Mouse (Mus musculus): ENCODE measurements around the gene Klhl8. TPM values are rescaled to one million over a fixed set of nuclear protein-coding genes. Genes with fewer than 3 reads are reported as not detected.

The Klhl8 gene
- polyA plus RNA-seq, 1 experiment from 2014 or later = 13.3 TPM

DNA sequence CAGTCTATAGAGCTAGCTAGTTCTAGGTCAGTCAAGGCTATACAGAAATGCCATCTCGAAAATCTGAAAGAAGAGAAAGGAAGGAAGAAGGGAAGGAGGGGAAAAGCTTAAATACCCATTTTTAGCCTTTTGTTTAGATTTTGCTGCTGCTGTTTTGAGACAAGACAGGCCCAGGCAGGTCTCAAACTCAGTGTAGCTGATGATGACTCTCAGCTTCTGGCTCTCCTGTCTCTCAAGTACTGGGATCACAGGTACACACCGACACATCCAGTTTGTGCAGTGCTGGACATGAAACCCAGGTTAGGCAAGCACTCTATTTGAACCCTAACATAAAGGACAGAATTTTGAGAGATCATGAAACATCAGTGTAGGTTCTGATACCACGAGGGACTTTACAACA, 1.6 kb downstream of the Klhl8 start:
- Histone ChIP-seq H3K27me3 (ENCODE audit: control insufficient read depth, insufficient read depth, low read length) (no peaks in the 10 kb centered on the region), H3K4me3 (ENCODE audit: low read length) (no peak overlapping the region), H3K9me3 (ENCODE audit: control insufficient read depth, low read length) (no peaks in the 10 kb centered on the region), H3K4me1 (ENCODE audit: control insufficient read depth, insufficient read depth, low read length) (peaks cover 6% of the 10 kb centered on the region; the same call in 1 of the 2 replicates), H3K27ac (ENCODE audit: low read depth, low read length) (no peak overlapping the region), H3K4me2 (replicated peaks; ENCODE audit: low read depth, low read length) (no peak overlapping the region), H3K36me3 (ENCODE audit: control insufficient read depth, insufficient read depth, low read length) (no peaks in the 10 kb centered on the region), H3K9ac (ENCODE audit: low read depth, low read length) (no peak overlapping the region)
- WGBS = 73% methylated on average over 3 of the region's 3 CpGs
- ATAC-seq (ENCODE audit: low FRiP score, low TSS enrichment) = no peak

DNA sequence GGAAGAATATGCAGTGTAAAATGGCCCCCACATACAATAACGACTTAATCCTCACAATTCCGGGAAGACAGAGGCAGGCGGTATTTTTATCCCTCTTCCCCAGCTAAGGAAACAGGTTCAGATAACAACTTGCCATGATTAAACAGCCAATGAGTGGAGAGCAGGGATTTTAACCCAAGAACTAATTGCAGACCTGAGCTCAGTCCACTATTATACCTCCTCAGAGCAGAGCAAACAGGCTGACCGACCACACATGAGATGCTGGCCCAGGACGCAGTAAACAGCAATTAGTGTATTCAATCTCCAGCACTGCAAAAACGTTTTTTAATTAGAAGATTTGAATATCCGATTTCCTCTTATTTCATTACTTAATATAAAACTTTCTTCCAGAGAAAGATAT, 2.2 kb downstream of the Klhl8 start:
- Histone ChIP-seq H3K27me3 (ENCODE audit: control insufficient read depth, insufficient read depth, low read length) (no peaks in the 10 kb centered on the region), H3K27ac (ENCODE audit: low read depth, low read length) (no peak overlapping the region), H3K9me3 (ENCODE audit: control insufficient read depth, low read length) (no peaks in the 10 kb centered on the region), H3K4me1 (ENCODE audit: control insufficient read depth, insufficient read depth, low read length) (peaks cover 6% of the 10 kb centered on the region; the same call in 1 of the 2 replicates), H3K4me3 (ENCODE audit: low read length) (no peak overlapping the region), H3K9ac (ENCODE audit: low read depth, low read length) (no peak overlapping the region), H3K36me3 (ENCODE audit: control insufficient read depth, insufficient read depth, low read length) (no peaks in the 10 kb centered on the region), H3K4me2 (replicated peaks; ENCODE audit: low read depth, low read length) (no peak overlapping the region)
- WGBS = 58% methylated on average over 7 of the region's 7 CpGs
- ATAC-seq (ENCODE audit: low FRiP score, low TSS enrichment) = no peak

DNA sequence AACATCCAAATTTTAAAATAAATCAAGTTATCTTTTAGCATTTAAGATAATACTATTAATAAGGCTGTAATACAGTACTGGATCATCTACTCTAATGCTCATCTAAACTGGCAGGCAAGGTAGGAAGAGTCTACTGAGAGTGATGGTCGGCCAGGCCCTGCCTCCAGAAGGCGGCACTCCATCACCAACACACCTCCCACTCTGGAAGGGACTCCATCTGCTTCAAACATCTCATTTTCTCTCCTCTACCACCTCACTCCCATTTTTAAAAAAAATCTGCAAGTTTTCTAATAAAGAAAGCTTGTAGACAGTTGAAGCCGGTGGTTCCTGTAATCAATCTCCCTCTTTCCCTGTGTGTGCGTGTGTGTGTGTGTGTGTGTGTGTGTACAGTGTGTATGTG, 3.2 kb downstream of the Klhl8 start:
- H3K36me3 ChIP-seq (ENCODE audit: control insufficient read depth, insufficient read depth, low read length) = no peaks in the 10 kb centered on the region
- ATAC-seq (ENCODE audit: low FRiP score, low TSS enrichment) = no peak
- H3K4me2 ChIP-seq (replicated peaks; ENCODE audit: low read depth, low read length) = no peak overlapping the region
- H3K27ac ChIP-seq (ENCODE audit: low read depth, low read length) = no peak overlapping the region
- H3K9me3 ChIP-seq (ENCODE audit: control insufficient read depth, low read length) = no peaks in the 10 kb centered on the region
- no peak overlapping the region for H3K9ac ChIP-seq (ENCODE audit: low read depth, low read length)
- no peaks in the 10 kb centered on the region for H3K27me3 ChIP-seq (ENCODE audit: control insufficient read depth, insufficient read depth, low read length)
- whole genome bisulfite sequencing = 80% methylated on average over 4 of the region's 4 CpGs
- peaks cover 6% of the 10 kb centered on the region; the same call in 1 of the 2 replicates for H3K4me1 ChIP-seq (ENCODE audit: control insufficient read depth, insufficient read depth, low read length)
- H3K4me3 ChIP-seq (ENCODE audit: low read length) = no peak overlapping the region

DNA sequence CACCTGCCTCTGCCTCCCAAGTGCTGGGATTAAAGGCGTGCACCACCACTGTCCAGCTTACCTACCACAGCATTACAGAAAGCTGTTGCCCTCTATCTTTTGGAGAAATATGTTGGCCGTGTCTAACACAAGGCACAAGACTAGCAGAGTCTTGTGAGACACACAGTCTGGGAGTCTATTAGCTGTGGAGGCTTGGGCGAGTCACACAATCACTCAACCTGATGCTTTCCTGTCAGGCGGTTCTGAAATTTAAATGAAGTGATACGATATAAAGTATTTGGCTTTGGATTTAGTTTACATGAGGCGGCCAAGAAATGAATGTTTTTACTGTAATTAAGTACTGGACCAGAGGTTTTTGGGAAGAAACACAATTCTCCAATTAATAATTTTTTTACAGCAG, 4.9 kb downstream of the Klhl8 start:
- H3K4me1 ChIP-seq (ENCODE audit: control insufficient read depth, insufficient read depth, low read length) = peaks cover 6% of the 10 kb centered on the region; the same call in 1 of the 2 replicates
- WGBS = 89% methylated on average over 6 of the region's 6 CpGs
- no peak overlapping the region for H3K27ac ChIP-seq (ENCODE audit: low read depth, low read length)
- H3K4me2 ChIP-seq (replicated peaks; ENCODE audit: low read depth, low read length) = no peak overlapping the region
- H3K36me3 ChIP-seq (ENCODE audit: control insufficient read depth, insufficient read depth, low read length) = no peaks in the 10 kb centered on the region
- H3K4me3 ChIP-seq (ENCODE audit: low read length) = no peak overlapping the region
- H3K9me3 ChIP-seq (ENCODE audit: control insufficient read depth, low read length) = no peaks in the 10 kb centered on the region
- no peaks in the 10 kb centered on the region for H3K27me3 ChIP-seq (ENCODE audit: control insufficient read depth, insufficient read depth, low read length)
- ATAC-seq (ENCODE audit: low FRiP score, low TSS enrichment) = no peak
- no peak overlapping the region for H3K9ac ChIP-seq (ENCODE audit: low read depth, low read length)

DNA sequence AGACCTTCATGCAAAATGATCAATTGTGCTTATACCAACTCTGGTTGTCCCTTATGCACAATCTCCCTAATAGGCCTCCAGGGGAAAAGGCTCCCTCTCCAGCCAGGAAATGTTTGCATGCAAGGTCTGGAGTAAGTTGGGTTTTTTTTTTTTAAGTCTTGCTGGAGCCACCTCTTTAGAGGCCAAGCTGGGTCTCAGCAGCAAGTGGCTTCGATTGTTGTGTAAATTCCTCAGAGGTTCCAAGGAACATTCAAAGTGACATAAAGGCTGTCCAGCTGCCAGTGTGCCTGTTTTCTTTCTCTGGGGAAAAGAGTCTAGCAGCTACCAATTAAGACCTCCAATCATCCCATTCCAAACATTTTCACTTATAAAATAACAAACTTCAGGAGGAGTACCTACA, 12.7 kb downstream of the Klhl8 start:
- WGBS = 29% methylated on average over 1 of the region's 1 CpGs
- H3K27ac ChIP-seq (ENCODE audit: low read depth, low read length) = no peak overlapping the region
- no peaks in the 10 kb centered on the region for H3K4me1 ChIP-seq (ENCODE audit: control insufficient read depth, insufficient read depth, low read length)
- no peak for ATAC-seq (ENCODE audit: low FRiP score, low TSS enrichment)
- no peak overlapping the region for H3K4me3 ChIP-seq (ENCODE audit: low read length)
- H3K27me3 ChIP-seq (ENCODE audit: control insufficient read depth, insufficient read depth, low read length) = no peaks in the 10 kb centered on the region
- no peak overlapping the region for H3K4me2 ChIP-seq (replicated peaks; ENCODE audit: low read depth, low read length)
- H3K9ac ChIP-seq (ENCODE audit: low read depth, low read length) = no peak overlapping the region
- no peaks in the 10 kb centered on the region for H3K36me3 ChIP-seq (ENCODE audit: control insufficient read depth, insufficient read depth, low read length)
- H3K9me3 ChIP-seq (ENCODE audit: control insufficient read depth, low read length) = no peaks in the 10 kb centered on the region

DNA sequence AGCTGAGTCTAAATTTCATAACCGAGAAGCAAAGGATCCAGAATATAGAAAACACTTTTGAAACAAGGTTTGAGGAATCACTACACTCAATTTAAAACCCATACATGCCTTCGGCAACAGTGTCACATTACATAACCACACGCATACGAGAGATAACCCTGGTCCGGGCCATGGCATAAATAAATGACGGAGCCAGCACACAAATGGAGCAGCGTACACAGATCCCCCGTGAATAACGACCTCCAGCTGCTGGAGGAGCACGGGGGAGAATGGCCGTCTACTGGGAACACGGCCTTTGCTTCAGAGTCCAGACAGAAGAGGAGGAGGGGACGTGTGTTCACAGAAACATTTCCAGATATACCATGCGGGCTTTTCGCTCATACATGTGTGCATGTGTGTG, 21.3 kb downstream of the Klhl8 start:
- H3K9ac ChIP-seq (ENCODE audit: low read depth, low read length) = no peak overlapping the region
- peaks cover 7% of the 10 kb centered on the region for H3K4me1 ChIP-seq (ENCODE audit: control insufficient read depth, insufficient read depth, low read length)
- H3K4me3 ChIP-seq (ENCODE audit: low read length) = no peak overlapping the region
- ATAC-seq (ENCODE audit: low FRiP score, low TSS enrichment) = no peak
- H3K27ac ChIP-seq (ENCODE audit: low read depth, low read length) = no peak overlapping the region
- WGBS = 42% methylated on average over 15 of the region's 15 CpGs
- no peaks in the 10 kb centered on the region for H3K9me3 ChIP-seq (ENCODE audit: control insufficient read depth, low read length)
- no peaks in the 10 kb centered on the region for H3K36me3 ChIP-seq (ENCODE audit: control insufficient read depth, insufficient read depth, low read length)
- H3K4me2 ChIP-seq (replicated peaks; ENCODE audit: low read depth, low read length) = no peak overlapping the region
- no peaks in the 10 kb centered on the region for H3K27me3 ChIP-seq (ENCODE audit: control insufficient read depth, insufficient read depth, low read length)

DNA sequence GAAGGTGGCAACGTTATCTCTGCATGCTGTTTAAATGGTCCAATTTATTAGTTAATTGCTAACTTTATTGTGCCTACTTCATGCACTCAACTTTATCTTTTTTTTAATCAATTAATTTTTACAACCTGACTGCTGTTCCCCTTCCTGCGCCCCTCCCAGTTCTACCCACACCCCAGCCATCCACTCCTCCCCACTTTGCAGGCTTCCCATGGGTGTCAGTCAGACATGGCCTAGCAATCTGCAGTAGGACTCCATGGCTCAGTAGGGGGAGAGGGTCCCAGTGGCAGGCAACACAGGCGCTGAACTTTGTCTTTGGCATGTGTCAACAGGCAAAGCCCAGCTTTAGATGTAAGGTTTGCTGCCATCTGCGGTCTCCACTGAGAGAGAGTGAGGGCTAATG, 47.3 kb downstream of the Klhl8 start:
- Histone ChIP-seq H3K9me3 (ENCODE audit: control insufficient read depth, low read length) (no peaks in the 10 kb centered on the region), H3K4me3 (ENCODE audit: low read length) (no peak overlapping the region), H3K4me2 (replicated peaks; ENCODE audit: low read depth, low read length) (no peak overlapping the region), H3K36me3 (ENCODE audit: control insufficient read depth, insufficient read depth, low read length) (peaks cover 5% of the 10 kb centered on the region; the same call in 1 of the 2 replicates), H3K9ac (ENCODE audit: low read depth, low read length) (no peak overlapping the region), H3K4me1 (ENCODE audit: control insufficient read depth, insufficient read depth, low read length) (no peaks in the 10 kb centered on the region), H3K27ac (ENCODE audit: low read depth, low read length) (no peak overlapping the region), H3K27me3 (ENCODE audit: control insufficient read depth, insufficient read depth, low read length) (no peaks in the 10 kb centered on the region)
- ATAC-seq (ENCODE audit: low FRiP score, low TSS enrichment) = no peak
- 84% methylated on average over 4 of the region's 4 CpGs for WGBS

DNA sequence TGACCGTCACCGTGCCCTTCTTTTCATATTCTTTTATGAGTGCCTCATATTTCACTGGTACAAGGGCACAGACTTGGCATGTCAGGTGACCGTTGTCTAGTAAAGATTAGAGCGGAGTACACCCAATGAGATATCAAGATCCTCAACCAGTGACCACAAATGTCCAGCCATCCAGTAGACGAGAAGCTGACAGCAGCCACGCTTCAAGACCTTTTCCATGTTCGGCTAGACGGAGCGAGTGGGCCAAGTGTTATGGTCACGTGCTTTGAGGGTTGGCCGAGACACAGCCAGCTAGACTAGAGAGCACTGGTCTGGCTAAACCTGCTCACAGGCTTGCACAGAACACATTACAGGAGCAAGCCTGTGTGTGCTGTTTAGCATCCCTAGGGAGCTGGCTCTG, 50.4 kb downstream of the Klhl8 start:
- Histone ChIP-seq H3K9me3 (ENCODE audit: control insufficient read depth, low read length) (no peaks in the 10 kb centered on the region), H3K4me1 (ENCODE audit: control insufficient read depth, insufficient read depth, low read length) (no peaks in the 10 kb centered on the region), H3K9ac (ENCODE audit: low read depth, low read length) (no peak overlapping the region), H3K27me3 (ENCODE audit: control insufficient read depth, insufficient read depth, low read length) (no peaks in the 10 kb centered on the region), H3K36me3 (ENCODE audit: control insufficient read depth, insufficient read depth, low read length) (peaks cover 3% of the 10 kb centered on the region; the same call in 1 of the 2 replicates), H3K4me3 (ENCODE audit: low read length) (no peak overlapping the region), H3K27ac (ENCODE audit: low read depth, low read length) (no peak overlapping the region), H3K4me2 (replicated peaks; ENCODE audit: low read depth, low read length) (no peak overlapping the region)
- no peak for ATAC-seq (ENCODE audit: low FRiP score, low TSS enrichment)
- WGBS = 88% methylated on average over 11 of the region's 11 CpGs

DNA sequence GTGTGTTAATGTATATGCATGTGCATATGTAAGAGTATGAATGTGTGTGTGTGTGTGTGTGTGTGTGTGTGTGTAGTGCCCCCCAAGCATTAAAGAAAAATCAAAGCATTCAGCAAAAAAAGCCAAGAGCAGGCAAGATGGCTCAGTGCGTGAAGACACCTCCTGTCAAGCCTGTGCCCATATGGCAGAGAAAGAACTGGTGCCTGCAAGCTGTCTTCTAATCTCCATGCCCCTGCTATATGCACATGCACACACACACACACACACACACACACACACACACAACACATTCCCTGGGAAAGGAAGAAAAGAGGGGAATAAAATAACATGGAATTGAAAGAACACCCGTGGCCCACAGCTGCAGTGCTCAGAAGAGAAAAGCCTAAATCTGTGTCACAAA, 53.9 kb downstream of the Klhl8 start:
- no peak overlapping the region for H3K9ac ChIP-seq (ENCODE audit: low read depth, low read length)
- ATAC-seq (ENCODE audit: low FRiP score, low TSS enrichment) = no peak
- 93% methylated on average over 2 of the region's 2 CpGs for WGBS

More for the DNA sequence above, 53.9 kb downstream of the Klhl8 start:
- Histone ChIP-seq H3K4me1 (ENCODE audit: control insufficient read depth, insufficient read depth, low read length) (0 out of 2 replicates have a peak, but pooled peaks cover 6% of the 10 kb centered on the region), H3K4me2 (replicated peaks; ENCODE audit: low read depth, low read length) (no peak overlapping the region), H3K27ac (ENCODE audit: low read depth, low read length) (no peak overlapping the region), H3K36me3 (ENCODE audit: control insufficient read depth, insufficient read depth, low read length) (peaks cover 5% of the 10 kb centered on the region; the same call in 1 of the 2 replicates), H3K4me3 (ENCODE audit: low read length) (no peak overlapping the region), H3K9me3 (ENCODE audit: control insufficient read depth, low read length) (no peaks in the 10 kb centered on the region), H3K27me3 (ENCODE audit: control insufficient read depth, insufficient read depth, low read length) (no peaks in the 10 kb centered on the region)

All from kidney, embryonic 14.5 days (tissue).